Mouse (Mus musculus): ENCODE measurements at regions not wholly inside any gene's neighbourhood (a gene's known extent, or its start where the extent isn't known, plus 50 kb on each side); places are given as distances from the start of the nearest gene placed in this dataset.

GRCm38 (mm10) chr2:79136619-79137458 lies 118.4 kb upstream of the Itga4 start:
- Histone ChIP-seq H3K9me3 (ENCODE audit: control insufficient read depth) (no peaks in the 10 kb centered on the region), H3K4me2 (replicated peaks; ENCODE audit: low read depth) (no peak overlapping the region), H3K27ac (ENCODE audit: low read depth, low read length) (no peak overlapping the region), H3K9ac (ENCODE audit: low read depth, low read length) (no peak overlapping the region), H3K4me3 (ENCODE audit: low read depth, low read length) (no peak overlapping the region), H3K36me3 (ENCODE audit: control insufficient read depth, insufficient read depth) (no peaks in the 10 kb centered on the region), H3K27me3 (replicated peaks; ENCODE audit: control insufficient read depth, insufficient read depth, low read length) (no peaks in the 10 kb centered on the region), H3K4me1 (replicated peaks; ENCODE audit: control insufficient read depth, insufficient read depth, low read length) (no peaks in the 10 kb centered on the region)
- ATAC-seq: no peak
- TF ChIP-seq CTCF (IDR thresholded peaks at IDR 0.05; ENCODE audit: low read depth): no peak
- WGBS: 75% methylated on average over 12 of the region's 12 CpGs

- Histone ChIP-seq H3K9ac (ENCODE audit: low read depth, low read length) (no peak overlapping the region), H3K36me3 (ENCODE audit: control insufficient read depth, insufficient read depth) (no peaks in the 10 kb centered on the region), H3K27ac (ENCODE audit: low read depth, low read length) (no peak overlapping the region), H3K9me3 (ENCODE audit: control insufficient read depth) (no peaks in the 10 kb centered on the region), H3K4me2 (replicated peaks; ENCODE audit: low read depth) (no peak overlapping the region), H3K27me3 (replicated peaks; ENCODE audit: control insufficient read depth, insufficient read depth, low read length) (no peaks in the 10 kb centered on the region), H3K4me1 (replicated peaks; ENCODE audit: control insufficient read depth, insufficient read depth, low read length) (no peaks in the 10 kb centered on the region), H3K4me3 (ENCODE audit: low read depth, low read length) (no peak overlapping the region)
- no peak for TF ChIP-seq CTCF (IDR thresholded peaks at IDR 0.05; ENCODE audit: low read depth)
- WGBS: 30% methylated on average over 6 of the region's 6 CpGs
- ATAC-seq: no peak
Observed at GRCm38 (mm10) chr2:79137694-79138171, 117.5 kb upstream of the Itga4 start.

- H3K9ac ChIP-seq (ENCODE audit: low read depth, low read length): no peak overlapping the region
- H3K4me1 ChIP-seq (replicated peaks; ENCODE audit: control insufficient read depth, insufficient read depth, low read length): no peaks in the 10 kb centered on the region
- H3K27ac ChIP-seq (ENCODE audit: low read depth, low read length): no peak overlapping the region
- H3K27me3 ChIP-seq (replicated peaks; ENCODE audit: control insufficient read depth, insufficient read depth, low read length): no peaks in the 10 kb centered on the region
- no peaks in the 10 kb centered on the region for H3K9me3 ChIP-seq (ENCODE audit: control insufficient read depth)
- no peak overlapping the region for H3K4me2 ChIP-seq (replicated peaks; ENCODE audit: low read depth)
- no peak for TF ChIP-seq CTCF (IDR thresholded peaks at IDR 0.05; ENCODE audit: low read depth)
- no peak overlapping the region for H3K4me3 ChIP-seq (ENCODE audit: low read depth, low read length)
- 78% methylated on average over 8 of the region's 8 CpGs for WGBS
- ATAC-seq: no peak
- H3K36me3 ChIP-seq (ENCODE audit: control insufficient read depth, insufficient read depth): no peaks in the 10 kb centered on the region
Observed at GRCm38 (mm10) chr2:79138368-79139109, 116.7 kb upstream of the Itga4 start.

GRCm38 (mm10) chr2:79141961-79142360 lies 113.3 kb upstream of the Itga4 start:
- Histone ChIP-seq H3K4me2 (replicated peaks; ENCODE audit: low read depth) (no peak overlapping the region), H3K4me3 (ENCODE audit: low read depth, low read length) (no peak overlapping the region), H3K9me3 (ENCODE audit: control insufficient read depth) (no peaks in the 10 kb centered on the region), H3K9ac (ENCODE audit: low read depth, low read length) (no peak overlapping the region), H3K27ac (ENCODE audit: low read depth, low read length) (no peak overlapping the region), H3K27me3 (replicated peaks; ENCODE audit: control insufficient read depth, insufficient read depth, low read length) (no peaks in the 10 kb centered on the region), H3K36me3 (ENCODE audit: control insufficient read depth, insufficient read depth) (no peaks in the 10 kb centered on the region), H3K4me1 (replicated peaks; ENCODE audit: control insufficient read depth, insufficient read depth, low read length) (no peaks in the 10 kb centered on the region)
- WGBS: 22% methylated on average over 7 of the region's 7 CpGs
- ATAC-seq: no peak
- TF ChIP-seq CTCF (IDR thresholded peaks at IDR 0.05; ENCODE audit: low read depth): no peak

GRCm38 (mm10) chr2:79143196-79143595 lies 112.0 kb upstream of the Itga4 start:
- Histone ChIP-seq H3K4me2 (replicated peaks; ENCODE audit: low read depth) (no peak overlapping the region), H3K9me3 (ENCODE audit: control insufficient read depth) (no peaks in the 10 kb centered on the region), H3K4me3 (ENCODE audit: low read depth, low read length) (no peak overlapping the region), H3K36me3 (ENCODE audit: control insufficient read depth, insufficient read depth) (no peaks in the 10 kb centered on the region), H3K27ac (ENCODE audit: low read depth, low read length) (no peak overlapping the region), H3K9ac (ENCODE audit: low read depth, low read length) (no peak overlapping the region), H3K27me3 (replicated peaks; ENCODE audit: control insufficient read depth, insufficient read depth, low read length) (no peaks in the 10 kb centered on the region), H3K4me1 (replicated peaks; ENCODE audit: control insufficient read depth, insufficient read depth, low read length) (no peaks in the 10 kb centered on the region)
- WGBS: 77% methylated on average over 3 of the region's 3 CpGs
- TF ChIP-seq CTCF (IDR thresholded peaks at IDR 0.05; ENCODE audit: low read depth): no peak
- ATAC-seq: no peak

GRCm38 (mm10) chr2:79145897-79146296 lies 109.3 kb upstream of the Itga4 start:
- H3K4me2 ChIP-seq (replicated peaks; ENCODE audit: low read depth): no peak overlapping the region
- ATAC-seq: no peak
- H3K9ac ChIP-seq (ENCODE audit: low read depth, low read length): no peak overlapping the region
- H3K27me3 ChIP-seq (replicated peaks; ENCODE audit: control insufficient read depth, insufficient read depth, low read length): no peaks in the 10 kb centered on the region
- no peaks in the 10 kb centered on the region for H3K36me3 ChIP-seq (ENCODE audit: control insufficient read depth, insufficient read depth)
- no peak for TF ChIP-seq CTCF (IDR thresholded peaks at IDR 0.05; ENCODE audit: low read depth)
- no peaks in the 10 kb centered on the region for H3K9me3 ChIP-seq (ENCODE audit: control insufficient read depth)
- no peak overlapping the region for H3K27ac ChIP-seq (ENCODE audit: low read depth, low read length)
- no peak overlapping the region for H3K4me3 ChIP-seq (ENCODE audit: low read depth, low read length)
- WGBS: 77% methylated on average over 1 of the region's 1 CpGs
- no peaks in the 10 kb centered on the region for H3K4me1 ChIP-seq (replicated peaks; ENCODE audit: control insufficient read depth, insufficient read depth, low read length)
